Mouse (Mus musculus) forebrain, postnatal 0 days (tissue): ENCODE measurements around the gene Slc26a9. TPM values are rescaled to one million over a fixed set of nuclear protein-coding genes. Genes with fewer than 3 reads are reported as not detected.
"Not testable (repeated sequence)": the region's sequence is repeated elsewhere in the genome, so short reads cannot be mapped to it uniquely, and the experiment has no call there.

ENCODE experiments used
- ATAC-seq: fragments of 200-750 bp; cut with Nextera tagmentation; 2 replicates; pipeline ENCODE4 v1.8.0; 2017; ENCODE audit warnings: mild to moderate bottlenecking, moderate library complexity
- DNase-seq: peaks from one replicate; pipeline ENCODE4 v3.0.0-alpha.2; 2015
- H3K27ac ChIP-seq: fragments of 300-500 bp; sonication (generic); 2 replicates; pipeline ENCODE4 v1.5.1; 2014; ENCODE audit warnings: low read depth, mild to moderate bottlenecking, antibody characterized with exemption, low read length, moderate library complexity, mixed read lengths
- H3K27me3 ChIP-seq: fragments of 300-500 bp; sonication (generic); 2 replicates; pipeline ENCODE4 v1.6.1; 2014; ENCODE audit warnings: mild to moderate bottlenecking, low read length, mixed read lengths; ENCODE audit not compliant: insufficient read depth
- H3K36me3 ChIP-seq: fragments of 300-500 bp; sonication (generic); 2 replicates; pipeline ENCODE4 v1.6.1; 2014; ENCODE audit warnings: mild to moderate bottlenecking, moderate library complexity; ENCODE audit not compliant: insufficient read depth
- H3K4me1 ChIP-seq: fragments of 300-500 bp; sonication (generic); 2 replicates; pipeline ENCODE4 v1.6.1; 2014; ENCODE audit warnings: antibody characterized with exemption; ENCODE audit not compliant: insufficient read depth
- H3K4me2 ChIP-seq: fragments of 300-500 bp; sonication (generic); 2 replicates; pipeline ENCODE4 v1.6.1; 2014; ENCODE audit warnings: low read depth, mild to moderate bottlenecking, moderate library complexity
- H3K4me3 ChIP-seq: fragments of 300-500 bp; sonication (generic); 2 replicates; pipeline ENCODE4 v1.5.1; 2014; ENCODE audit warnings: low read depth, low read length, mixed read lengths
- H3K9ac ChIP-seq: fragments of 300-500 bp; sonication (generic); 2 replicates; pipeline ENCODE4 v1.6.1; 2014; ENCODE audit warnings: mild to moderate bottlenecking
- H3K9me3 ChIP-seq: fragments of 300-500 bp; sonication (generic); 2 replicates; pipeline ENCODE4 v1.6.1; 2016; ENCODE audit warnings: low read length
- CTCF ChIP-seq: sonication (generic); IDR thresholded peaks from 2 replicates; pipeline ENCODE4 v1.5.1; 2016; ENCODE audit warnings: antibody characterized with exemption, control low read depth, low read depth
- WGBS: fragments of 180-500 bp; shearing (Covaris S2); extraction: QIAGEN DNeasy Blood & Tissue Kit; methylation state at CpG from one replicate; pipeline ENCODE4 v1.1.7; 2014; 5-methylcytosine and 5-hydroxymethylcytosine counted together
- polyA plus RNA-seq: library from polyadenylated mRNA; unstranded; fragments of >200 nt; fragmentation: Nextera tagmentation; extraction: Ambion mirVana; gene quantifications from 2 replicates; pipeline ENCODE4 v1.2.1, GENCODE M21; 2015
- total RNA-seq: library from RNA; depleted of rRNA; stranded (reverse); fragments of >200 nt; gene quantifications from 2 replicates; pipeline ENCODE4 v1.2.3, GENCODE M21; 2014; rRNA removed

Gene Slc26a9
- total and polyA plus RNA-seq, 2 experiments from 2014 or later, result 0.15 to 0.67 TPM

DNA sequence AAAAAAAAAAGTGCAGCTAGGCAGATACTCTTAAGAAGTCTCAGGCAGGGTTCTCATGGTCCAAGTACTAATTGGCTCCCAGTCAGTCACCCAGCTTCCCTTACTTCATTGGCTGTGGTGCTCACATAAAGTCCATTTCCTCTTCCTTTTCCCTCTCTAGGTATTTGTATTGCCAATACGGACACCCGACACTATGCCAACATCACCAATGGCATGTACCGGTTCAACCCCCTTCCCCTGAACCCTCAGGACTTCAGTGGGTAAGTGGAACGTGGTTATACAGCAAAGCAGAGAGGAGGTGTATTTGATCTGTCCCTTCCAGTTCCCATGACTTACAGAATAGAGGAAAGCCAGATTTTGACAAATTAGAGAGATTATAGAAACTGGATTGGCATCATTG, 69.9 kb downstream of the Slc26a9 start:
- no peak for TF ChIP-seq CTCF

GRCm38 (mm10) chr1:131814191-131814590, 70.4 kb downstream of the Slc26a9 start:
- no peaks in the 10 kb centered on the region for H3K9me3 ChIP-seq
- DNase-seq, result no peak
- no peak overlapping the region for H3K27ac ChIP-seq
- no peak overlapping the region for H3K4me2 ChIP-seq
- no peaks in the 10 kb centered on the region for H3K27me3 ChIP-seq
- no peaks in the 10 kb centered on the region for H3K36me3 ChIP-seq
- 90% methylated on average over 3 of the region's 3 CpGs for WGBS
- ATAC-seq, result no peak
- H3K9ac ChIP-seq, result no peak overlapping the region
- H3K4me1 ChIP-seq, result no peaks in the 10 kb centered on the region
- no peak for TF ChIP-seq CTCF
- no peak overlapping the region for H3K4me3 ChIP-seq

More for the DNA sequence above, 69.9 kb downstream of the Slc26a9 start:
- Histone ChIP-seq H3K4me1 (no peaks in the 10 kb centered on the region), H3K36me3 (no peaks in the 10 kb centered on the region), H3K27me3 (no peaks in the 10 kb centered on the region), H3K27ac (no peak overlapping the region), H3K9ac (no peak overlapping the region), H3K4me3 (no peak overlapping the region), H3K4me2 (no peak overlapping the region), H3K9me3 (no peaks in the 10 kb centered on the region)
- ATAC-seq, result no peak
- no peak for DNase-seq
- WGBS, result 92% methylated on average over 4 of the region's 4 CpGs

- no peaks in the 10 kb centered on the region for H3K36me3 ChIP-seq
- no peak overlapping the region for H3K4me2 ChIP-seq
- H3K9me3 ChIP-seq, result no peaks in the 10 kb centered on the region
- no peak for TF ChIP-seq CTCF
- ATAC-seq, result no peak
- H3K27me3 ChIP-seq, result no peaks in the 10 kb centered on the region
- H3K4me1 ChIP-seq, result no peaks in the 10 kb centered on the region
- no peak for DNase-seq
- H3K27ac ChIP-seq, result no peak overlapping the region
- WGBS, result 71% methylated on average over 6 of the region's 6 CpGs
- no peak overlapping the region for H3K4me3 ChIP-seq
- no peak overlapping the region for H3K9ac ChIP-seq
Observed at GRCm38 (mm10) chr1:131816886-131817285, 73.1 kb downstream of the Slc26a9 start.

DNA sequence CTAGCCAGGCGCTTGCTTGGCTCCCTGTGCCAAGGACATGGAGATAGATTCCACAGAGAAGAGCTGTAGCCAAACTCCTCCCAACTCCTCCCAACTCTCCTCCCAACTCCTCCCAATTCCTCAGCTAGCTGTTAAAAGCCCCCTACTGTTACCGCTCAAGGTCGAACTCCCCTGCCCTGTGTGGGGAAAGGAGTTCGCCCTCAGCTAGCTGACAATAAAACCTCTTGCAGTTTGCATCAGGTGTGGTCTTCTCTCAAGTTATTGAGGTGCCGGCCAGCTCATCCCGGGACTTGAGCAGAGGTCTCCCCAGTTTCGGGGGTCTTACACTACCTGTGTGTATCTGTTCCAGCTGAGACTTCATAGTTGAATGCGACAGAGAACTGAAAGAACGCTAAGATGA, 76.5 kb downstream of the Slc26a9 start:
- not testable (repeated sequence) for H3K4me2 ChIP-seq, DNase-seq, H3K9me3 ChIP-seq, ATAC-seq, H3K4me3 ChIP-seq, H3K27me3 ChIP-seq, H3K9ac ChIP-seq, H3K4me1 ChIP-seq, H3K36me3 ChIP-seq
- H3K27ac ChIP-seq, result 0 out of 2 replicates have a peak overlapping the region, but pooled peaks have one; percentile 35
- 57% methylated on average over 8 of the region's 9 CpGs for WGBS

DNA sequence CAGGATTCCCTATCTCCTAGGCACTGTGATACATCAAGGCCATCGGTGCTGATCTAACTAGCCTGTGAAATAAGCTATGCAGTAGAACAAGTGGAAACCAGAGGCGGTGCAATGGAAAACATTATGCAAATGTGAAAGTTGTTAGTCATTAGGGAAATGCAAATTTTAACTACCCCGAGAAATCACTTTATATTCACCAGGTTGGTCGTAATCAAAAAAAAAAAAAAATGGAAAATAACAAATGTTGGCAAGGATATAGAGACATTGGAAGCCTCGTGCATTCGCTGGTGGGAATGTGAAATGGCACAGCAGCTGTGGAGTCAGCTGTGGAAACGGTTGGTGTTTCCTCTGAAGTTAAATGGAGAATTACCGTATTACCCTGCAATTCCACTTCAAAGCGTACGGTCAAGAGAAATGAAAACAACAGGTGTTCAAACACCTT, 77.1 kb downstream of the Slc26a9 start:
- ATAC-seq, result peak; percentile 64
- no peak for TF ChIP-seq CTCF
- 39% methylated on average over 10 of the region's 10 CpGs for WGBS

More for the DNA sequence above, 77.1 kb downstream of the Slc26a9 start:
- Histone ChIP-seq H3K4me2 (no peak overlapping the region), H3K27ac (0 out of 2 replicates have a peak overlapping the region, but pooled peaks have one; percentile 35), H3K9ac (no peak overlapping the region), H3K4me1 (no peaks in the 10 kb centered on the region), H3K9me3 (no peaks in the 10 kb centered on the region), H3K4me3 (no peak overlapping the region), H3K27me3 (no peaks in the 10 kb centered on the region), H3K36me3 (no peaks in the 10 kb centered on the region)
- peak; percentile 75 for DNase-seq

Other genes with a start within 250 kb of the Slc26a9 start
- gene Srgap2, start 216.7 kb upstream of the Slc26a9 start, total RNA-seq, result 61.1 and 68.4 TPM in 2 replicates
- 17.0 and 28.1 TPM in 2 replicates for gene Srgap2, start 216.7 kb upstream of the Slc26a9 start, polyA plus RNA-seq
- gene Fam72a, start 216.1 kb upstream of the Slc26a9 start, total RNA-seq, result 0.38 and 1.5 TPM in 2 replicates
- 0.86 and 1.2 TPM in 2 replicates for gene Fam72a, start 216.1 kb upstream of the Slc26a9 start, polyA plus RNA-seq
- gene Avpr1b, start 144.8 kb upstream of the Slc26a9 start, total RNA-seq, result not detected in 2 replicates
- not detected in 2 replicates for gene Avpr1b, start 144.8 kb upstream of the Slc26a9 start, polyA plus RNA-seq
- gene Ctse, start 105.7 kb upstream of the Slc26a9 start, total RNA-seq, result 0.23 and 0.57 TPM in 2 replicates
- 0.08 TPM in 1 of 2 replicates, not detected in the other for gene Ctse, start 105.7 kb upstream of the Slc26a9 start, polyA plus RNA-seq
- 0.29 and 0.85 TPM in 2 replicates for gene Rab7b, start 55.3 kb upstream of the Slc26a9 start, total RNA-seq
- 1.3 and 1.9 TPM in 2 replicates for gene Rab7b, start 55.3 kb upstream of the Slc26a9 start, polyA plus RNA-seq
- gene Pm20d1, start 53.4 kb downstream of the Slc26a9 start, total RNA-seq, result 0.19 and 0.62 TPM in 2 replicates
- 0.20 and 0.33 TPM in 2 replicates for gene Pm20d1, start 53.4 kb downstream of the Slc26a9 start, polyA plus RNA-seq
- 28.7 and 39.5 TPM in 2 replicates for gene Slc41a1, start 83.5 kb downstream of the Slc26a9 start, total RNA-seq
- gene Slc41a1, start 83.5 kb downstream of the Slc26a9 start, polyA plus RNA-seq, result 16.6 and 19.7 TPM in 2 replicates
- 7.9 and 9.1 TPM in 2 replicates for gene Rab29, start 123.2 kb downstream of the Slc26a9 start, total RNA-seq
- 9.3 and 9.8 TPM in 2 replicates for gene Rab29, start 123.2 kb downstream of the Slc26a9 start, polyA plus RNA-seq
- 135 and 159 TPM in 2 replicates for gene Nucks1, start 166.5 kb downstream of the Slc26a9 start, total RNA-seq
- gene Nucks1, start 166.5 kb downstream of the Slc26a9 start, polyA plus RNA-seq, result 42.6 and 56.4 TPM in 2 replicates
- gene Slc45a3, start 218.9 kb downstream of the Slc26a9 start, total RNA-seq, result 0.85 and 0.86 TPM in 2 replicates
- 0.69 and 0.78 TPM in 2 replicates for gene Slc45a3, start 218.9 kb downstream of the Slc26a9 start, polyA plus RNA-seq